Mouse (Mus musculus) layer of hippocampus, adult 2 months (tissue): ENCODE data around the gene Atxn2. TPM values are rescaled to one million over a fixed set of nuclear protein-coding genes. Genes with fewer than 3 reads are reported as not detected.

Experiments
- DNase-seq, 2 experiments: peaks; one replicate each; pipeline ENCODE4 v3.0.0; 2022; ENCODE audit warnings: low spot score in 2 of 2
- H3K27ac ChIP-seq: fragments of 200-600 bp; 2 replicates; pipeline ENCODE4 v1.8.1; 2022
- H3K4me3 ChIP-seq: fragments of 200-600 bp; 2 replicates; pipeline ENCODE4 v1.8.1; 2022; ENCODE audit warnings: mild to moderate bottlenecking
- CTCF ChIP-seq: fragments of 200-600 bp; conservative IDR thresholded peaks from 2 replicates; pipeline ENCODE4 v1.8.1; 2022; ENCODE audit warnings: antibody characterized with exemption, mild to moderate bottlenecking, moderate library complexity
- total RNA-seq, 2 experiments: library from RNA; stranded (reverse); gene quantifications; 2 replicates each; pipeline ENCODE4 v1.2.3; 2021

The Atxn2 gene
- total RNA-seq, 2 experiments from 2014 or later: 216 to 227 TPM

DNA sequence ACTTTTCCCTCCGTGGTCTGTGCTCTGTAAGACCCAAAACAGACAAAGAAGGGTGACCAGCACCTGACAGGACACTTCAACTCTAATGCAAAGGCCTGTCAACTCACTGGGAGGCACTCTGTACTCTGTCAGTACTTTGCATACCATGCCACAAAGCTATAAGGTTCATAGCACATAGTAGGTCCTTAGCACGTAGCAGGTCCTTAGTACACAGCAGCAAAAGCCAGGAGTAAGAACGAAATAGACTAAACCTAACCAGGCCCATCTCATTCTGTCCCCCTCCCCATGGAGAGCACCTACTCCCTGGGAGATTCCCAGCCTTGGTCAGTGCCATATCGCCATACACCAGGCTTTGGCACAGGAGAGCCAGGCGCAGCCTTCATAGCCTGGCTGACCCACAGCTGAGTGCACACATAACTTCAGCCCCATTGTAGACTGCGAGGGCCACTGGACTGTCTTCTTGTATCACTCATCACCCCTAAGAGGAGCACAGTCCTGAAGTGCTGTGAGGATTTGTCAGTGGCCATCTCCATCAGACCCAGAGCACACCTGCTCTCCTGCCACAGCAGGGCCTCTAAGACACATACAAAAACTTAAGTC lies 120.0 kb downstream of the Atxn2 start:
- no peak for TF ChIP-seq CTCF
- no peak overlapping the region for H3K4me3 ChIP-seq
- no peak for DNase-seq
- no peak overlapping the region for H3K27ac ChIP-seq

DNA sequence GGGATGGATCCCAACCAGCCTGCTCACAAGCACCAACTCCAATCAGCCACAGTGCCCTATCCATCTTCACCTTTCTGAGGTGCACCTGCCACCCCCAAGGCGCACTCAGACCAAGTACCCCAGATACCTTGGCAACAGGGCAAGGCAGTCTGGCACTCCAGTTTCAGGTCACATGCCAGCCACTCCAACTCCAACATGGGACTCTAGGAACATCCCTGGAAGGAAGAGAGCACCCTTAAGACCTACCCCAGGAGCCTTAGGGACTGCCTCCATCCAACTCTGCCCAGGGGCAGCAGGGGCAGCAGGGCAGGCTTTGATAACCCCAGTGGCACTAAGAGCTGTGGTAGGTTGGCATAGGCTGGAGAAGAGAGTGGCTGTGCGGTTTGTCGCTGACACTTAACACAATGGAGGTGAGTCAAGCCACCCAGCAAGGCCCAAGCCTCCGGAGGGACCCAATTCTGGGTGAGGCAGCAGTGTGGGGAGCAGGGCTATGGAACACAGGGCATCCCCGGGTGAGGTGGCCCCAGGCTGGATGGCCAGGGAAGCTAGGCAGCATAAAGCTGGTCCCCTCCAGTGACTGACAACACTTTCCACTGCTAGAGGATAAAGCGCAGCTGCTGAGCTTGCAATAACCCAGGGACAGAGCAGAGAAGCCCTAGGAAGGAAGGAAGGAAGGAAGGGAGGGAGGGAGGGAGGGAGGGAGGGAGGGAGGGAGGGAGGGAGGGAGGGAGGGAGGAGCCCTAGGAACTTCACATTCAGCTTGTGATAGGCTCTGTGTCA lies 121.4 kb downstream of the Atxn2 start:
- no peak for TF ChIP-seq CTCF
- no peak overlapping the region for H3K27ac ChIP-seq
- no peak overlapping the region for H3K4me3 ChIP-seq
- DNase-seq: no peak

DNA sequence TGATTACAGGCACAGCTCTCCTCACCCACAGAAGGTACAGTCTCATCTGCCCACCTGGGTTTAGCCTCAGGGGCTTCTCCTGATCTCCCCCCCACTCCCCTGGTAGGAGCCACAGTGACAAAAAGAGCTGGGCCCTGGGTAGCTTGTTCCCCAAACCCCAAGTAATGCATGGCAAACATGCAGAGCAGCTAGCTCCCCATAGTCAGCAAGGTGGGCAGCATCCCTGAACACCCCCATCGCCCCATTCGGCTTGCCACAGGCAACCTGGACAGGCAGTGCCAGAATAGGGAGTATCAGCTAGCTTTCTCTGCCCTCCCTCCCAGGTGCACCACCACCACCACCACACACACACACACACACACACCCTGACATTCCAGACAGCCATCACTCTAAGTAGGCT lies 122.0 kb downstream of the Atxn2 start:
- TF ChIP-seq CTCF: no peak
- Histone ChIP-seq H3K27ac (peak overlapping the region; percentile 3; the same call in 1 of the 2 replicates), H3K4me3 (no peak overlapping the region)
- DNase-seq: no peak

DNA sequence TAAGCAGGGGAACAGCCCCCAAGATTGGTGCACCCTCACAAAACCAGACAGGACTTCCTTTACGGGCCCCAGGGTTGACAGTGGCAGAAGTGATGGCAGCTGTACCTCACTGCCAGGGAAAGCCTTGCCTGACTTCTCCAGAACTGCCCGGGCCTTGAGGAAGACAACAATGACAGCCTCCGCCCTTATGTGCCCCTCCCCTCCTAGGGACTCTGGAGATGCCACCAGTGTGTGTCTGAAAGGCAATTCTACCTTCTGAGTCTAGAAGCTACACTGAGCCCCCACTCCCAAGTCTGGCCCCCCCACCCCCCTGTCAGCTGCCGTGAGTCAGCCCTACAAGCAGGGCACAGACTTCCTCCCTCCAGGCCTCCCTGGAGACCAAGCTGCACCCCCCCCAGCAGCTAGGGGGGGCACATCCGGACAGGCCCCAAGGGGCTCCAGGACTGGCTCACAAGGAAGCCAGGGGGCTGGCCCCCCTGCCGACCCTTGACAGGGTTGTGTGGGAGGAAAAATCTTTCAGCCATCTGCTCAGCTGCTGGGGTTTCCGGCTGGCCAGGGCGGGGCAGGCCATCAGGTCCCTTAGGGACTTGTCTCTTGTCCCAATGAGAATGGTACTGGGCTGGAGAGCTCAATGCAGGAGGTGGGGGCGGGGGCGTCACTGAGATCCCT lies 122.6 kb downstream of the Atxn2 start:
- H3K27ac ChIP-seq: peak overlapping the region; percentile 3; the same call in 1 of the 2 replicates
- DNase-seq: no peak
- TF ChIP-seq CTCF: no peak
- H3K4me3 ChIP-seq: peak overlapping the region; percentile 87; the same call in 1 of the 2 replicates

DNA sequence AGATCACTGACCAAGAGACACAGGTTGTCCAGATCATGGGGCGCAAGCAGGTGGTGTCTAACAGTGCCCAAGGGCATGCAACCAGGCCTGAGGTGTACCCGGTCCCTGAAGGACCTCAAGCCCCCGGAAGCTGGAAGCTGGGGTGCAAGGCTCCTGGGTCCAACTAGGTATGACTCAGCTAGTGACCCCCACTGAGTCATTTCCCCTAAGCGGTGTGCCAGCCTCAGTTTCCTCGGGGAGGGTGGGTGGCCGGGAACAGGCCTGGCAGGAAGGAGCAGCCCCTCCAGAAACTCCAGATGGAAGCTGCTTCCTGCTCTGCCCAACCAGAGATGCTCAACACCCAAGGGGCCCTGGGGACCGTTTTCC lies 123.1 kb downstream of the Atxn2 start:
- DNase-seq: no peak
- H3K27ac ChIP-seq: peak overlapping the region; percentile 98
- peak overlapping the region; percentile 87; the same call in 1 of the 2 replicates for H3K4me3 ChIP-seq
- TF ChIP-seq CTCF: no peak

DNA sequence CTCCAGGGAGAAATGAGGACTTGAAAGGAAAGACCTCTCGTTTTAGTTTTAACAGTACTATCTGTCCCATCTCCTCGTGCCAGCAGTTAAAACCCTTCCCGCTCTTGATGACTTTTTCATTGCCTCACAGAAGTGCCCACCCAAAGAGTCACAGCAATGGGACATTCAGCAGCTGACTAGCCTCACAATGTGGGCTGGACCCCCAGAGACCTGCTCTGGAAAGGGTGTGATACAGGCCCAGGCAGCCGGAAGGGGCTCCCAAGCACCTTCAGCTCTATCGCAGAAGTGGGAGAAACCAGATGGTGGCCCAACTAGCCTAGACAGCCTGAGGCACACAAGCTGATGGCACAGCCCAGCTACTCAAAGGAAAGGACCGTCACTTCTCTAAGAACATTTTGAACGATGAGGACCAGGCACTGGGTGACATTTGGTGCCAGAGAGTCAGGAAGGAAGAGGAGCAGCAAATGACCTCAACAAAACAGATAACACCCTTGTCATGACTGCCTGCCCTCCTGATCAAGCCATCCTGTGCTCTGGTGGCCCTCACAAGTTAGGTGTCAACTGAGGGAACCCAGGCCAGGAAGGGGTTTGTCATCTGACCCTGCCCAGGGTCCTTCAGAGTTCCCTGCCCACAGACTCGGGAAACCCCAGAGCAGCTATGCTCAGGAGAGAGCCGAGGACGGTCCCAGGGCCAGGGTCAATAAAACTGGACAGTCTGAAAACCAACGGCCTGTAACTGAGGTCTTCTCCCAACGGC lies 124.0 kb downstream of the Atxn2 start:
- no peak for TF ChIP-seq CTCF
- peak overlapping the region; percentile 87 for H3K4me3 ChIP-seq
- DNase-seq: no peak
- H3K27ac ChIP-seq: peak overlapping the region; percentile 98; the same call in 1 of the 2 replicates

DNA sequence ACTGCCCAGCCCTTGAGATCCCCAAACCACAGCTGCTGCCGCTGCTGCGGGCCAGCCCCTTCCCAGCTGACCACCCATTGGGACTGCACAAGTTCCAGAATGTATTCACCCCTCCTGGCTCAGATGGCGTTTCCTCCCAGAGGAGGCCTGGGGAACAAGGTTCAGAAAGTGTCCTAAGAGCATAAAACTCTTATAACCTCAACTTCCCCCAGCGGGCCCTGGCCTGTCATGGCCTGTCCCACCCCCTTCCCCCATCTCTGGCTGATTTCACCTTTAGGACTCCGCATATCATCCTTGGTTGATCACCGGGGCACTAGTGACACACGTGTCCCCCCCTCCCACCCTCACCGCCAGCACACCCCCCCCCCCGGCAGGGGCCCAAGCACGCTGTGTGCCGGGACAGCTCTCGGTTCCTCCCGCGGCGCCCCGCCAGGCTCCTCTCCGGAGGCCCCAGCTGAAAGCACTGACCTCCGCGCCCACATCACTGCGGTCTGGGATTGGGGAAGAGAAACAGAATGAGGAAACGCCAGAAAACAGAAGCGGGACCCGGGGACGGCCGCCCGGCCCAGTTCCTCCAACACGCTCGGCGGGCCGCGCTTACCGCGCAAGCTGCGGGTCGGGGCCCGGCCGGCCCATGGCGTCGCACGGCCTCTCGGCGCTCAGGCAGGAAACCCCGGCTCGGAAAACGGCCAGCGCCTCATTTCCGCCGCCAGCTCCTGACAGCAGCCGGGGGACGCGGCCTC lies 125.0 kb downstream of the Atxn2 start:
- TF ChIP-seq CTCF: no peak
- Histone ChIP-seq H3K27ac (peak overlapping the region; percentile 98), H3K4me3 (peak overlapping the region; percentile 87)
- DNase-seq: peak in 1 of 2 experiments; percentile 38

DNA sequence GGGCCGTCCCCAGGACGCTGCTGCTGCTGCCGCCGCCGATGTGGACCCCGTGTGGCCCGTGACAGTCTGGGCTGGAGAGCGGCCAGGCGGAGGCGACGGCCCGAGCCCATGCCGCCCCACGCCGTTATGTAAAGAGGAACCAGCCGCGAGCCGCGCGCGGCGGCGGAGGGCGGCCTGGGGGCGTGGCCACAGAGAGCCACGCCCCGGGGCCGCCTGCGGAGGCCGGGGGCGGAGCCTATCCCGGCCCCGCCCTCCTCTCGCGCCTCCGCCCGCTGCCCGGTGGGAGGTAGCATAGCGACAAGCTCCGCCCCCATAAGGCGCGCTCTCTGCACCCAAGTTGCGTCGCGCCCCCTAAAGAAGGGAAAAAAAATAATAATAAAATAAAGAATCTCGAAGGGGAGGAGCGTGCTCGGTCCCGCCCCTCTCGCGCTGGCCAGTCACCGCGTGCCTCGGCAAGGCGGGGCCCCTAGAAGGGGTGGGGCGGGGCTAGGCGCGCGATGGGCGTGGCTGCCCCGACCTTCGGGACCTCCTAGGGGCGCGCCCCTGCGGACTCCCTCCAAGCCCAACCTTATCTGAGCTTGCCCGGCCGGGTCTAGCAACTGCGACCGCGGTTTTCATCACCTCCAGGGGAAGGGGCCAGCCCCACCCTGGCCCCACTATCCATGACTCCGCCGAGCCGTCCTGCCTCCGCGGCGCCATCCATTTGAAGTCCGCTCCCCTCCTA lies 125.7 kb downstream of the Atxn2 start:
- peak; percentile 73 to 74 for DNase-seq
- H3K27ac ChIP-seq: peak overlapping the region; percentile 98
- peak; percentile 22; the same call in 1 of the 2 replicates for TF ChIP-seq CTCF
- peak overlapping the region; percentile 87 for H3K4me3 ChIP-seq

DNA sequence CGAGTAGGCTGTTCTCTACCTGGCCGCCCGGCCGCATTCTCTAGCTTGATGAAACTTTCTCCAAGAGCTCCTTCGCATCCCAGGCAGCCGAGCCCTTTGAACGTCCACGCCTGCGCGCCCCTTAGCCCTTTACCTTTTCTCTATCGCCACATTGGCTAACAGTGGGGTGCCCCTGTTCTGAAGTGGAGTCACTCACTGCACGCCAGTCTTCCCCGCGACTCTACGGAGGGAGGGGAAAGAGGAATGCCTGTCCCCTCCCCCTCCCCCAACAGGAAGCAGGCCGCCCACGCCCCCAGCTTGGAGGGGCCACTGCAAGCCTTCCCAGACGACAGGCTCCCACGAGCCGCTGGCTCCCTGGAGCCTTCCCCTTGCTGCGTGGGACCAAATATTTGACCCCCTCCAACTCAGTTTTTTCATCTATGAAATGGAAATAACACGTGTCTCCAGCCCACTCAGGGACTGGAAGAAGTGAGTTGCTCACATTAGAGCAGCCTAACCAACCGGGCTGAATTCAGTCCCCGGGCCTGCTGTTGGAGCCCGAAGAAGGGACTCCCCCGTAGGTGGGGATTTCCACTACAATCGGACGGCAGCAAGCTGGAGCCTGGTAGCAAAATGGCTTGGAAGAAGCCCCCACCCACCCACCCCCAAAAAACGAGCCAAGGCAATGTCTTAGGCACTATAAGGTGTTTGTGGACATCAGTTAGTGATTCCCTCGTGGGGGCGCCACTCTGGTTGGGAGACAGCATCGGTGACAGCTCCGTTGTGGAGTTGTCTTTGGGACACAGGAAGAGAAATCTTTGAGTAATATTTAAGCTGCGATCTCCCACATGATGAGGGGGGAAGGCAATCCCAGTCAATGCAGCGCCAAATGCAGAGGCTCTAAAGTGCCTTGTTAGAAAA lies 126.6 kb downstream of the Atxn2 start, which contains the start of gene Sh2b3:
TSS of gene Sh2b3 (minus strand) at position 206 of the 900 bp plus-strand sequence.
- TF ChIP-seq CTCF: peak; percentile 14; the same call in 1 of the 2 replicates

DNA sequence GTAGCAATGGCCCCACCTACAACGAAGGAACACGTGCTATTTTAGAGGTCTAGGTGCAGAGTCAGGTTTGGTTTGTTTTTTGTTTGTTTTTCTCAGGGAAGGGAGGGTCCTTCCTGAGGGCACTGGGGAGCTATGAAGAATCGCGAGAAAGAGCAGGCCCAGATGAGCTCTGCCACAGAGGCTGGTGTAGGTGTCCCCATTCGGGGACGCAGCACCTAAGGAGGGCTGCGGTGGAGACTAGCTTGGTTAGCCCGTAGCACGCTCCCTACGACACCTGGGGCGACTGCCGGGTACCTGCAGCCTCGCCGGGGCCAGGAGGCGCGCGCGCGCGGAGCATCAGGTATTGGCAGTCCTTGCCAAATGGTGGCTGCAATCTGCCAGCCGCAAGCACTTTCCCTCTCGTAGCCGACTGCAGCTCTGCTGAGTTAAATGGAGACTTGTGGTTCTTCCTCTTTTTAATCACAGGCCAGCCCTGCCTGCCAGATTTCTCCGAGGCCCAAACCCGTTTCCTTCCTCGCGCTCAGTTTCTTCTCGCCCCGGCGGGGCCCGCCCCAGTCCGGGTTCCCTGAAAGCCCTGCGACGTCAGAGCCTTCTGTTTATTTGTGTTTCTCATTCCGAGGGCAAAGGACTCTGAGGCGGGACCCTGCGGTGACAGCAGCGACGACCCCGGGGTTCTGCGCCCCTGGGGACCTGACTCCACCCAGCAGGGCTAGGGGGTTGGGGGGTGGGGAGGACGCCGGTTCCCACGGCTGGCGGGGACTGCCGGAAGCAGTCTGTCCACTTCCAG lies 127.4 kb downstream of the Atxn2 start:
- peak overlapping the region; percentile 87 for H3K4me3 ChIP-seq

More for the DNA sequence above, 126.6 kb downstream of the Atxn2 start, which contains the start of gene Sh2b3:
- Histone ChIP-seq H3K4me3 (peak within 1 kb of the TSS; percentile 87), H3K27ac (peak within 1 kb of the TSS; percentile 98)
- DNase-seq: no peak

More for the DNA sequence above, 127.4 kb downstream of the Atxn2 start:
- peak in 1 of 2 experiments; percentile 37 for DNase-seq
- TF ChIP-seq CTCF: no peak
- H3K27ac ChIP-seq: peak overlapping the region; percentile 86
